Mouse (Mus musculus): Measurements from ENCODE around the gene Abcf2. TPM values are rescaled to one million over a fixed set of nuclear protein-coding genes. Genes with fewer than 3 reads are reported as not detected.

Abcf2 gene
- polyA plus RNA-seq, 1 experiment from 2014 or later, result 41.4 TPM

DNA sequence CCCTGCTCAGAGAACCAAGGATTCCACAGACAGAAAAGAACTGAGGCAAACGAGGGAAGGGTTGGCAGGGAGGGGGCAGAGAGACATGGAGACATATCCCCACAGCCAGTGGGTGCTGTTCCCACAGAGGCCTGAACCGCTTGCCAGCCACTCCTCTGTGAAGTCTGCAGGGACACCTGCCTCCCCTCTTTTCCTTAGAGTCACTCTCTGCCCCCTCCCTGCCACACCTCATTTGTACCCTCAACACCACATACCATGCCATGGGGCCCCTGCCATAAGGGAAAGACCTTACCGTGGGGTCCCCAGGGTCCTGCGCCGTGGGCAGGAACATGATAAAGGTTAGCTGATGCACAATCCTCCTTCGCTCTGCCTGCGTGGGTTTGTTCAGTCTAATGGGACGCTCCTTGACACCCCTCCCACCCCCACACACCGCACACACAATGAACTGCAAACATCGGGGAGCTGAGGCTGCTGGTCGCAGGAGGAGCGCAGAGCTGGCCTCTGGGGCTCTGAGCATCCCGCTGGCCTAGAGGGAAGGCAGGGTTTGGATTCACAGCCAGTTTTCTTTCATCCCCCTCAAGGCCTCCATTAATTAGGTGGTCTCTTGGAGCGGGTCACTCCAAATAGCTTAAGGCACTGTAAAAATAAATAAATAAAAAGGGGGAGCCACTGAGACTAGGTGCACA is 28.9 kb upstream of the Abcf2 start:
- WGBS (ENCODE audit: missing documents), result 87% methylated on average over 12 of the region's 14 CpGs
- Histone ChIP-seq H3K4me3 (ENCODE audit: inconsistent target) (no peak overlapping the region), H3K79me2 (ENCODE audit: inconsistent target) (no peaks in the 10 kb centered on the region), H3K36me3 (ENCODE audit: inconsistent target) (no peaks in the 10 kb centered on the region), H3K27ac (no peak overlapping the region)

DNA sequence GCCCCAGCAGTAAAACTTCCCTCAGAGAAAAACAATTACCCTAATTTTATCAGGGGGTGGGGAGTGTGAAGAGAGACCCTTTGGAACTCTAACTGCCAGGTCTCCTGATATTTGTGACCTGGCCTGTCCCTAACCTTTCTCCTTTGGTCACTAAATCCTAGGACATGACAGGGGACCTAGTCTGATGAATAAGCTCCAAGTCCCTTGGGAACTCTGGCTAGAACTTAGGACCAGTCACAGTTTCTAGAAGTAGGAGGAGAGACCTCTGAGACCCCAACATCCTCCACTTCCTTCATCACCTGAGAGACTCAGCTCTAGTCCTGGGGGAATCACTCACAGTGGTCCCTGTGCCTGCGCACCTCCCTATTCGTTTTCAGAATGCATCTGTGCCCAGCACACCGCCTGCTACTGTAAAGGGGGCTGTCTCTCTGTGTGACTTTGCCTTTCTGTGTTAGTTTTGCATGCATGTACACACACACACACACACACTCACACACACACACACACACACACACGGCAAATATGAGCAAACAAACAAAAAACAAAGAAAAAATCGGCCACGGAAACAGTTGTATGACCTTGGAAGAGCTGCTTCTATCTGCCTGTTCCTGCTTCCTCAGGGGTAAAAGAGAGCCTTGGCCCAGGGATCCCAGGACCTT is 28.2 kb upstream of the Abcf2 start:
- Histone ChIP-seq H3K27ac (no peak overlapping the region), H3K79me2 (ENCODE audit: inconsistent target) (no peaks in the 10 kb centered on the region), H3K4me3 (ENCODE audit: inconsistent target) (no peak overlapping the region), H3K36me3 (ENCODE audit: inconsistent target) (no peaks in the 10 kb centered on the region)
- 85% methylated on average over 4 of the region's 6 CpGs for WGBS (ENCODE audit: missing documents)

DNA sequence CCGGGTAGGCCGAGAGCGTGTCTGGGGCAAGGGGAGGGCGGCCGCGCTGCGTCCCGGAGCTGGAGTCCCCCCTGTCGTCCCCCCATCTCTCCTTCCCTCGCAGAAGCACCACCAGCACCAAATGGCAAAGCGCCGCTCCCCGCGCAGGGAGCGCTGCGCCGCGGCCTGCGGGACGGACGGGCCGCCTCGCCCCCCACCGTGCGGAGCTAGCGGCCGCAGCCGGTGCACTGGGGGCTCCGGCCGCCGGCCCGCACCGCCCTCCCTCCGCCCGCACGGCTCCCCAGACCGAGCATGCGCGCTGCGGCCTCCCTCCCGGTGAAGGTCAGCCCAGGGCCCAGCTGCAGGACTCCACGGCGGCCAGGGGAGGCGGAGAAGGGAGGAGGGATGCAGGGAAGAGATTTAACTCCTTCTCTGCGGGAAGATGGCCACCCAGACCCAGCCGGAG is 27.4 kb upstream of the Abcf2 start:
- no peaks in the 10 kb centered on the region for H3K36me3 ChIP-seq (ENCODE audit: inconsistent target)
- 2% methylated on average over 37 of the region's 46 CpGs for WGBS (ENCODE audit: missing documents)
- H3K79me2 ChIP-seq (ENCODE audit: inconsistent target), result no peaks in the 10 kb centered on the region
- no peak overlapping the region for H3K4me3 ChIP-seq (ENCODE audit: inconsistent target)
- no peak overlapping the region for H3K27ac ChIP-seq

DNA sequence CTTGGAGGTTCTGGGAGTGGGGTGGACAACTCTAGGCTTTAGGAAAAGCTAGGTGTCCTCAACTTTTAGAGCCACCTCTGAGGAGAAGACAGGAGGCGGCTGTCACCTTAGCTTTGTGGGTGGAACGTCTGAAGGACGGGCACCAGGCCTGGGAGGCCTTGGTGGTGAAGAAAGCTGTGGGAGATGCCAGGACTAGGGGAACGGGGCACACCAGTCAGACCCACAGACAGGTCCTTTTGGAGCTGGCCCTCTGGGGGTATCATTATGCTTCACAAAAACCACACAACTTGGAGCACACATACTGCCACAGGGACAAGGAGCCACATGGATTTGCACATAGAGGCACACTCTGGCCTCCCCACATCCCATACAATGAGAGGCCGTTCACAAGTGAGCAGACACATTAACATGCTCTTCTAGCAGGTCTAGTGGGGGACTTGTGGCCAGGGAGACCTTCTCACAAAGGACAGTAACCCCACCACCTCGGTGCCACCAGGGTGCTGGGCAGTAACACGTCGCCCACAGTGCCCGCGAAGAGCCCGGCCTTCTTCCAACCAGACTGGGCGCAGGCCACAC is 26.9 kb upstream of the Abcf2 start:
- Histone ChIP-seq H3K36me3 (ENCODE audit: inconsistent target) (no peaks in the 10 kb centered on the region), H3K79me2 (ENCODE audit: inconsistent target) (no peaks in the 10 kb centered on the region), H3K4me3 (ENCODE audit: inconsistent target) (no peak overlapping the region), H3K27ac (no peak overlapping the region)
- 42% methylated on average over 12 of the region's 12 CpGs for WGBS (ENCODE audit: missing documents)

DNA sequence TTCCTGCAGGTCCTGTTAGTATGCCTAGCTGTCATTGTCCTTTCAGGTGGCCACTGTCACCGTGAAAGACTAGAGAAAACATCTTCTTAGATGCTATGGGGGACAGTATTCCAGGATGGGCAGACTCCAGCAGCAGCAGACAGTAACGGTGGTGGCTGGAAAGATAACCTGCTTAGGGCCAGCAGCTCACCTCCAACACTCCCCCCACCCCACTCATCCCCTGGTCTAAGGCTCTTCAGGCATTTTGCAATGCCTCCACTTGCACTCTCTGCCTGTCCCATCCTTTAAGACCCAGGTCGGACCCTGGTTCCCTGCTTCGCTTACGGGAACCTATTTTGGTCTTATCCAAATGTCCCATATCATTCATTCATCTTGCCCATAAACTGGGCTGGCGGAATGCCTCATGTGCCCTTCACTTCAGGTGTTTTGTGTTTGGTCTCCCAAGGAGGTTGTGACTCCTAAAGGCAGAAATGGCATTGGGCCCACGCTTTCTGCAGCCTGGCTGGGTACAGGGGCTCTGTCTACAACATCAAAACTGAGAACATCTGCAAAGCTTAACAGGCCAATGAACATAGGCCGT is 26.3 kb upstream of the Abcf2 start:
- no peak overlapping the region for H3K4me3 ChIP-seq (ENCODE audit: inconsistent target)
- H3K36me3 ChIP-seq (ENCODE audit: inconsistent target), result no peaks in the 10 kb centered on the region
- WGBS (ENCODE audit: missing documents), result 86% methylated on average over 8 of the region's 8 CpGs
- H3K27ac ChIP-seq, result no peak overlapping the region
- H3K79me2 ChIP-seq (ENCODE audit: inconsistent target), result no peaks in the 10 kb centered on the region

DNA sequence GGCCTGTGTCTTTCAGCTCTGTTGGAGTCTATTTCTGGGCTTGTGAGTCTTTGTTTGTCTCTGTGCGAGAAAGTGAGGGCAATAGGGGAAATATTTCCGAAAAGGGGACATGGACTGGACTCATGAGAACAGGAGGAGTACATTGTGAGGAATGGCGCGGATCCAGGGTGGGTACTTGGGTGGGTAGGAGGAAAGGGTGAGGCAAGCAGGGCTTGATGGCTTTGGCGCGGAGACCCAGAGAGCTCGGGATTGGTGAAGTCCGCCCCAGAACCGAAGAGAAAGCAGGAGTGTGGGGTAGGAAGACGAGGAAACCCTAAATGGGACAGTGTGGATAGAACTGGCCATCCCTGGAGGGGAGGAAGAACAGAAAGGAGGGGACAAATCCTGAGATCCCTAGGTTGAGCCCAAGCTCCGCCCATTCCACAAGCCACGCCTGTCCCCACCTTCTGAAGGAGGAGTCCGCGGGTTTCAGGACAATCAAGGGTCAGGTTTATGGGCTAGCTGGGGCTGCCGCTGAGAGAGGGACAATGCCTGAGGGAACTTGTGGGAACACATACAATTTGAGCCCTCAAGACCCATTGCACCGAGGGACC is 25.6 kb upstream of the Abcf2 start:
- H3K27ac ChIP-seq, result no peak overlapping the region
- WGBS (ENCODE audit: missing documents), result 6% methylated on average over 14 of the region's 16 CpGs
- no peak overlapping the region; the same call in 1 of the 2 replicates for H3K4me3 ChIP-seq (ENCODE audit: inconsistent target)
- H3K79me2 ChIP-seq (ENCODE audit: inconsistent target), result no peaks in the 10 kb centered on the region
- no peaks in the 10 kb centered on the region for H3K36me3 ChIP-seq (ENCODE audit: inconsistent target)

DNA sequence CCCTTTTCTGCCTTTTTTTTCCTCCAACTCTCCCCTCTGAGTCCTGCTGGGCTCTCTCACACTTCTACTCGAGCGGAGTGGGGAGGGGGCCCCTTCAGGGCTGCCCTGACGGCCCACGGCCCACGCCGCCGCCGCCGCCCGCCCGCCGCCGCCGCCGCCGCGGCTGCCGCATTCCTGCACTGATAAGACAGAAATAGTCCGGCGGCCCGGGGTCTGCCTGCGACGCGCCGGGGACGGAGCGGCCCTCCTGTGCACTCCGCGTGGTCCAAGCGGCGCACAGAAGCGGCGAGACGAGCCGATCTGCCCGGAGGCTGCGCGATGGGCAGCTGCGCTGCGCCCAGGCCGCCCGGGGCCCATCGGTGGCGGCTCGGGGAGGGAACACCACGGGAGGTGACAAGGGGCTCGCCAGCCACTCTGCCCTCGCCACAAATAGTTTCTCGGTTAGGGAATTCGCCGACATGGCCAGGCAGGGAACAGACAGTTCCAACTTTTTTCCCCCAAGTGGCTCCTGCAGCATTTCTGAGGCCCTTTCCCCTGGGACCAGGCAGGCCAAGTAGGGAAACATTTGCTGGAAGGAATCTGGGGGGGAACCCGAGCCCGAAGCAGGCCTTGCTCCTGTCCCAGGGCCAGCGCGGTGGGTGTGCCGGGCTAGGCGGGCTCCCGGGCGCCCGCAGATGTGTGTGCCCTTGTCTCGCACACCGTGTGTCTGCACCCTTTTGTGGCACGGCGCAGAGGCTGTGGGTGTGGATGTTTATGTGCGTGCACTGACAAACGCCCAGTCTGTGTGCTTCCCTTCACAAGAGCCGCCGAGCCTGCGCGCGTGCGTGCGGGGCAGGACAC is 24.9 kb upstream of the Abcf2 start:
- no peaks in the 10 kb centered on the region for H3K79me2 ChIP-seq (ENCODE audit: inconsistent target)
- H3K36me3 ChIP-seq (ENCODE audit: inconsistent target), result no peaks in the 10 kb centered on the region
- no peak overlapping the region; the same call in 1 of the 2 replicates for H3K4me3 ChIP-seq (ENCODE audit: inconsistent target)
- WGBS (ENCODE audit: missing documents), result 3% methylated on average over 73 of the region's 73 CpGs
- H3K27ac ChIP-seq, result no peak overlapping the region

DNA sequence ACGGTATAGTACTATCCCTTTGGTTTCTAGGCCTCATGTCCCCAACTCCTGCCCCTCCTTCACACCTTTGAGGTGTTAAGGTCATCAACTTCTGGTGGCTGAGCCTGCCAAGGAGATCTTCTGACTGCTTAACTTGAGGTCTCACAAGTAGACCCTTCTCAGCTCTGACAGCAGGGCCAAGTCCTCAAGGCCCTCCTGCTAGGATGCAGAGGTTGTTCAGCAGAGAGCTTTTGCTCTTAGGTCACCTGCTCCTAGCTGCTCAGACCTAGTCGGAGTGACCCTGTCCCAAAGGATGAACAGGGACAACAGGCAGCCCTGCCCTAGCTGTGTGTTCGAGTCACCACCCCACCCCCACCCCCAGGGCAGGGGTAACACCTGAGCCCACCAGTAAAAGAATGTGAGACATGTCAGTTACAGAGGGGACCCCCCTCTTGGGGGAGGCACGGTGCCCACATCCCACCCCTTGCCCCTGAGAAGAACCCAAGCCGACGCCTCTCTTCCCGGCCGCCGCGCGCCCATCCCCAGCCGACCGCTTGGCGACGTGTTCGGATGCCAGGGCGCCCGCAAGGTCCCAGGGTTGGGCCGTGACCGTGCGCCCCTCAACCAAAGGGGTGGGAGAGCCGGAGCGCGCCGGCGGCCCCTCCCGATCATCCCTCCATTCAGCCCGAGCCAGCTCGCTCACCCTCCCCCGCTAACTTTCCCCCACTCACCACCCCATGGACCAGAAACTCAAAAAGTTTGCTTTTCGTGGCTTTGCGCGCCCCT is 24.0 kb upstream of the Abcf2 start:
- Histone ChIP-seq H3K36me3 (ENCODE audit: inconsistent target) (no peaks in the 10 kb centered on the region), H3K4me3 (ENCODE audit: inconsistent target) (no peak overlapping the region), H3K27ac (no peak overlapping the region), H3K79me2 (ENCODE audit: inconsistent target) (no peaks in the 10 kb centered on the region)
- WGBS (ENCODE audit: missing documents), result 8% methylated on average over 31 of the region's 33 CpGs

DNA sequence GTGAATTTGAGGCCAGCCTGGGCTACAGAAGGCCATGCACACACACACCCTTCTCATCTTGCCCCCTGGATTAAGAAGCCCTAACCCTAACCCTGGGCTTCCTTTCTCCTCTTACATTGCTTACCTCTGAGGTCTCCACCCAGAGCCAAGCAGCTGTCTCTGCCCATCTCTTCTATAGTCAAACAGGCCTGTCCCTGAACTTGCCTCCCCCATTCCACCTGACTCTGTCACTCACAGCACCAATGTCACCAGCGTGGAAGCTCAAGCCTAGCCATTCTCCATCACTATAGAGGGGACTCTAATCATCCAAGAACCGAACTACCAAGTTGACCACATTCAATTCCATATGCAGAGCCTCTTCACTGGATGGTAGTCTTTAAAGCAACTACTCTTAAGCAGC is 23.0 kb upstream of the Abcf2 start:
- 95% methylated on average over 2 of the region's 2 CpGs for WGBS (ENCODE audit: missing documents)
- Histone ChIP-seq H3K27ac (no peak overlapping the region), H3K79me2 (ENCODE audit: inconsistent target) (no peaks in the 10 kb centered on the region), H3K36me3 (ENCODE audit: inconsistent target) (no peaks in the 10 kb centered on the region), H3K4me3 (ENCODE audit: inconsistent target) (no peak overlapping the region)

DNA sequence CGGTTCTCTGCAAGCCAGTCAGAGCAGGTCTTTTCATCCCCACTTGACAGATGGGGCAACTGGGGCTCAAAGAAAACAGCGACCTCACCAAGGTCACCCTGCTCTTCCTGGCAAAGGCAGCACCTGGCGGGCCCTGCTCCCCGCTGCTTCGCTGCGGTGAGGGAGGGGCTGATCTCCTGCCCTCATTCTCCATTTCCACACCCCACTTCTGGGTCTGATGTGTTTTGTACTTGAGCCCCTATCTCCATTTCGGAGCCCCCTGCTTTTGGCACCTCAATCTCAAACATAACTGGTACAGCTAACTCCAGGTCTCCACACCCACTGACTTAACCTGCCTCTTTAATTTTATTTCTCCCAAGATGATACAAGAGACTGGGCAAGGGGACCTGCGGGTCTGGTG is 21.9 kb upstream of the Abcf2 start:
- H3K4me3 ChIP-seq (ENCODE audit: inconsistent target), result no peak overlapping the region
- H3K36me3 ChIP-seq (ENCODE audit: inconsistent target), result no peaks in the 10 kb centered on the region
- H3K27ac ChIP-seq, result no peak overlapping the region
- no peaks in the 10 kb centered on the region for H3K79me2 ChIP-seq (ENCODE audit: inconsistent target)
- WGBS (ENCODE audit: missing documents), result 29% methylated on average over 7 of the region's 8 CpGs

DNA sequence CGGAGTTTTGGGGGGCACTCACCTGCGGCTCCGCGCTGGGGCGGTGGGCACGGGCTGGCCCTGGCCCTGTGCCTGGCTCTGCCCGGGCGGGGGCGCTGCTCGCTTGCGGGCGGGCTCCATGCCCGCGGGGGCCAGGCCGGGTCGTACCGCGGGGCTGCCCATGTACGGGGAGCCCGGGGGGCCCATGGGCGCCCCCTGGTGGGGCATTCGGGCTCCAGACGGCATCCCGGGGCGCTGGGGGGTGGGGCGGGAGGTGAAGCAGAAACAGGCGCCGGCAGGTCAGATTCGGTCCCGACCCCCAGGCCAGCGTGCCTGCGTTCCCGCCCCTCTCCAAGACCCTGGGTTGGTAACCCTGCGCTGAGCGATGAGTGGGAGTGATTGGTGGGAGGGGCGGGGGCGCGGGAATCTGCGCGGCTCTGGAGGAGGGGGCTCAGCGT is 21.3 kb upstream of the Abcf2 start:
- Histone ChIP-seq H3K36me3 (ENCODE audit: inconsistent target) (no peaks in the 10 kb centered on the region), H3K4me3 (ENCODE audit: inconsistent target) (no peak overlapping the region), H3K79me2 (ENCODE audit: inconsistent target) (no peaks in the 10 kb centered on the region), H3K27ac (no peak overlapping the region)
- under 1% methylated on average over 39 of the region's 41 CpGs for WGBS (ENCODE audit: missing documents)

DNA sequence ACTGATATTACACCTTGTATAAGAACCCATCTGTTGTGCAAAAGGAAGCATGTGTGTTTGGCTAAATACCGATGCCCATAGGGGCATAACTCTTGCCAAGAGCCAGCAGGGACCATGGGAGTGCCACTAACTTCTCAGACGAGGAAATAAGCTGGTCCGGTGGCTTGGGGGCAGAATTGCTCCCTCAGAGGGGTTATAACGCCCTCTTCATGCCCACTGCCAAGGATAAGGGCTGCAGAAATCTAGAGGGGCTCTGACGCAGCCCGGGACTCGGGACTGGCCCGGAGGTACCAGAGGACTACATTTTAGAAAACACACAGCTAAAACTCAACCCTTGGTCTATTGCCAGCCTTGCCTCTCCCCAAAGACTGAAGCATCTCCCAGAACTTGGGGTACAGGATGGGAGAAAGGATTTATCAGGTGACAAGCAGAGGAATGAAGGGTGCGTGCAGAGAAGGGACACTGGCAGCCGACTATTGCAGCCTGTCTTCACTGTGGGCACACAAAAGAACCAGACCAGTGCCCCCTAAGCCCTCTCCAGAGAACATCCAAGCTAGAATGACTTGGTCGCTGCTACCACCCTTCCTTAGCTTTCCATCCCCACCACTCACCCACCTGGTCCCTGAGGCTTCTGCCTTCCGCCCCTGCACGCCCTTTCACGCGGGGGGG is 20.8 kb upstream of the Abcf2 start:
- WGBS (ENCODE audit: missing documents), result 21% methylated on average over 15 of the region's 15 CpGs
- no peaks in the 10 kb centered on the region for H3K79me2 ChIP-seq (ENCODE audit: inconsistent target)
- no peak overlapping the region for H3K27ac ChIP-seq
- no peaks in the 10 kb centered on the region for H3K36me3 ChIP-seq (ENCODE audit: inconsistent target)
- H3K4me3 ChIP-seq (ENCODE audit: inconsistent target), result no peak overlapping the region

DNA sequence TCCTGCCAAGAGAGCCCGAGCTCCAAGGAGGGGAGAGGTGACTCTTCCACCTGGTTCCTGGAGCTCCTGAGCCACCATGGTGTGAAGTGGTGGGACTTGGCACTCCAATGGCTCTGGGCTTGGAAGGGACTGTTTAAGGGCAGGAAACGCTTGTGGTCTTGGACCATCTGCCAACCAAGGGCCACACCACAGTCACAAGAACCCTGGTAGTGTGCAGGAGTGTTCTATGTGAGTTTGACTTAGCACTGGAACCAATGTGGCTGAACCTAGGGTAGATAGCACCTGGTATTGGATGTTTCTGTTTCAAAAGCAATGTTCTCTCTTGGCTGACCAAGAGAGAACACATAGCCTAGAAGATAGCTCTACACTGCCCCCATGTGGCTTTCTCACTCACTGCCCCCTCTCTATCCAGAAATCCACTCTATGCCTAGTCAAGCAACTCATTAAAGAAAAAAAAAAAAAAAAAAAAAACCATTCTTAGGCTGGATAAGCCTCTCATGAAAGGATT is 20.0 kb upstream of the Abcf2 start:
- peak overlapping the region; percentile 31 for H3K4me3 ChIP-seq (ENCODE audit: inconsistent target)
- no peaks in the 10 kb centered on the region for H3K79me2 ChIP-seq (ENCODE audit: inconsistent target)
- 0% methylated on average over 2 of the region's 2 CpGs for WGBS (ENCODE audit: missing documents)
- H3K36me3 ChIP-seq (ENCODE audit: inconsistent target), result no peaks in the 10 kb centered on the region
- H3K27ac ChIP-seq, result no peak overlapping the region

All from macrophage (primary cell).